Mouse (Mus musculus): ENCODE measurements around the gene Klk9. TPM values are rescaled to one million over a fixed set of nuclear protein-coding genes. Genes with fewer than 3 reads are reported as not detected.

The Klk9 gene
- polyA plus RNA-seq, 1 experiment from 2014 or later, result 0.23 TPM

- H3K4me3 ChIP-seq (ENCODE audit: low read depth, low read length), result no peak within 1 kb of the TSS
- 85% methylated on average over 5 of the region's 5 CpGs for WGBS
- no peak within 1 kb of the TSS for H3K4me2 ChIP-seq (replicated peaks; ENCODE audit: low read depth, low read length)
- H3K9me3 ChIP-seq (ENCODE audit: control insufficient read depth, low read length), result no peaks in the 10 kb centered on the region
- H3K9ac ChIP-seq (ENCODE audit: low read depth, low read length), result no peak within 1 kb of the TSS; the same call in 1 of the 2 replicates
- no peak for DNase-seq (ENCODE audit: low spot score)
- ATAC-seq (ENCODE audit: low FRiP score), result no peak
- H3K27me3 ChIP-seq (ENCODE audit: control insufficient read depth, insufficient read depth, low read length), result no peaks in the 10 kb centered on the region
- H3K36me3 ChIP-seq (ENCODE audit: control insufficient read depth, insufficient read depth, low read length), result no peaks in the 10 kb centered on the region
- H3K4me1 ChIP-seq (replicated peaks; ENCODE audit: control insufficient read depth, insufficient read depth, low read length), result no peaks in the 10 kb centered on the region
- H3K27ac ChIP-seq (ENCODE audit: low read depth, low read length), result no peak within 1 kb of the TSS
These were observed 17.3 kb upstream of the Klk9 start, which contains the start of gene Klk11 for GRCm38 (mm10) chr7:43774364-43774763. Klk11 (plus strand) TSS chr7:43774604.

GRCm38 (mm10) chr7:43774802-43775201 lies 16.9 kb upstream of the Klk9 start:
- no peak overlapping the region for H3K4me2 ChIP-seq (replicated peaks; ENCODE audit: low read depth, low read length)
- no peaks in the 10 kb centered on the region for H3K9me3 ChIP-seq (ENCODE audit: control insufficient read depth, low read length)
- H3K36me3 ChIP-seq (ENCODE audit: control insufficient read depth, insufficient read depth, low read length), result no peaks in the 10 kb centered on the region
- peak; percentile 49 for ATAC-seq (ENCODE audit: low FRiP score)
- no peak overlapping the region for H3K27ac ChIP-seq (ENCODE audit: low read depth, low read length)
- H3K4me1 ChIP-seq (replicated peaks; ENCODE audit: control insufficient read depth, insufficient read depth, low read length), result no peaks in the 10 kb centered on the region
- H3K9ac ChIP-seq (ENCODE audit: low read depth, low read length), result no peak overlapping the region; the same call in 1 of the 2 replicates
- H3K27me3 ChIP-seq (ENCODE audit: control insufficient read depth, insufficient read depth, low read length), result no peaks in the 10 kb centered on the region
- DNase-seq (ENCODE audit: low spot score), result peak; percentile 6
- H3K4me3 ChIP-seq (ENCODE audit: low read depth, low read length), result no peak overlapping the region
- WGBS, result 35% methylated on average over 6 of the region's 6 CpGs

GRCm38 (mm10) chr7:43775311-43776057 lies 16.2 kb upstream of the Klk9 start:
- Histone ChIP-seq H3K27ac (ENCODE audit: low read depth, low read length) (no peak overlapping the region), H3K27me3 (ENCODE audit: control insufficient read depth, insufficient read depth, low read length) (no peaks in the 10 kb centered on the region), H3K9ac (ENCODE audit: low read depth, low read length) (no peak overlapping the region), H3K4me2 (replicated peaks; ENCODE audit: low read depth, low read length) (no peak overlapping the region), H3K4me1 (replicated peaks; ENCODE audit: control insufficient read depth, insufficient read depth, low read length) (no peaks in the 10 kb centered on the region), H3K4me3 (ENCODE audit: low read depth, low read length) (no peak overlapping the region), H3K36me3 (ENCODE audit: control insufficient read depth, insufficient read depth, low read length) (no peaks in the 10 kb centered on the region), H3K9me3 (ENCODE audit: control insufficient read depth, low read length) (no peaks in the 10 kb centered on the region)
- 44% methylated on average over 7 of the region's 7 CpGs for WGBS
- no peak for DNase-seq (ENCODE audit: low spot score)
- no peak for ATAC-seq (ENCODE audit: low FRiP score)

- Histone ChIP-seq H3K27ac (ENCODE audit: low read depth, low read length) (no peak overlapping the region), H3K36me3 (ENCODE audit: control insufficient read depth, insufficient read depth, low read length) (no peaks in the 10 kb centered on the region), H3K4me1 (replicated peaks; ENCODE audit: control insufficient read depth, insufficient read depth, low read length) (no peaks in the 10 kb centered on the region), H3K4me3 (ENCODE audit: low read depth, low read length) (no peak overlapping the region), H3K9ac (ENCODE audit: low read depth, low read length) (no peak overlapping the region), H3K4me2 (replicated peaks; ENCODE audit: low read depth, low read length) (no peak overlapping the region), H3K9me3 (ENCODE audit: control insufficient read depth, low read length) (no peaks in the 10 kb centered on the region), H3K27me3 (ENCODE audit: control insufficient read depth, insufficient read depth, low read length) (no peaks in the 10 kb centered on the region)
- ATAC-seq (ENCODE audit: low FRiP score), result no peak
- 91% methylated on average over 5 of the region's 5 CpGs for WGBS
- no peak for DNase-seq (ENCODE audit: low spot score)
These were observed 15.2 kb upstream of the Klk9 start for GRCm38 (mm10) chr7:43776506-43776905.

GRCm38 (mm10) chr7:43777423-43777822 lies 14.3 kb upstream of the Klk9 start:
- Histone ChIP-seq H3K4me1 (replicated peaks; ENCODE audit: control insufficient read depth, insufficient read depth, low read length) (no peaks in the 10 kb centered on the region), H3K27me3 (ENCODE audit: control insufficient read depth, insufficient read depth, low read length) (no peaks in the 10 kb centered on the region), H3K4me3 (ENCODE audit: low read depth, low read length) (no peak overlapping the region), H3K4me2 (replicated peaks; ENCODE audit: low read depth, low read length) (no peak overlapping the region), H3K27ac (ENCODE audit: low read depth, low read length) (no peak overlapping the region), H3K9ac (ENCODE audit: low read depth, low read length) (no peak overlapping the region), H3K9me3 (ENCODE audit: control insufficient read depth, low read length) (no peaks in the 10 kb centered on the region), H3K36me3 (ENCODE audit: control insufficient read depth, insufficient read depth, low read length) (no peaks in the 10 kb centered on the region)
- no peak for DNase-seq (ENCODE audit: low spot score)
- 86% methylated on average over 12 of the region's 12 CpGs for WGBS
- ATAC-seq (ENCODE audit: low FRiP score), result no peak

GRCm38 (mm10) chr7:43778176-43778970 lies 13.3 kb upstream of the Klk9 start:
- no peaks in the 10 kb centered on the region for H3K36me3 ChIP-seq (ENCODE audit: control insufficient read depth, insufficient read depth, low read length)
- H3K27me3 ChIP-seq (ENCODE audit: control insufficient read depth, insufficient read depth, low read length), result no peaks in the 10 kb centered on the region
- no peak for ATAC-seq (ENCODE audit: low FRiP score)
- DNase-seq (ENCODE audit: low spot score), result no peak
- WGBS, result 89% methylated on average over 10 of the region's 10 CpGs
- H3K9ac ChIP-seq (ENCODE audit: low read depth, low read length), result no peak overlapping the region
- no peak overlapping the region for H3K4me2 ChIP-seq (replicated peaks; ENCODE audit: low read depth, low read length)
- H3K9me3 ChIP-seq (ENCODE audit: control insufficient read depth, low read length), result no peaks in the 10 kb centered on the region
- no peak overlapping the region for H3K27ac ChIP-seq (ENCODE audit: low read depth, low read length)
- H3K4me1 ChIP-seq (replicated peaks; ENCODE audit: control insufficient read depth, insufficient read depth, low read length), result no peaks in the 10 kb centered on the region
- no peak overlapping the region for H3K4me3 ChIP-seq (ENCODE audit: low read depth, low read length)

- no peaks in the 10 kb centered on the region for H3K27me3 ChIP-seq (ENCODE audit: control insufficient read depth, insufficient read depth, low read length)
- ATAC-seq (ENCODE audit: low FRiP score) (no peak), DNase-seq (ENCODE audit: low spot score) (no peak)
- H3K4me1 ChIP-seq (replicated peaks; ENCODE audit: control insufficient read depth, insufficient read depth, low read length), result no peaks in the 10 kb centered on the region
- WGBS, result 69% methylated on average over 6 of the region's 6 CpGs
- H3K27ac ChIP-seq (ENCODE audit: low read depth, low read length), result no peak overlapping the region
- H3K9ac ChIP-seq (ENCODE audit: low read depth, low read length), result no peak overlapping the region
- no peak overlapping the region for H3K4me3 ChIP-seq (ENCODE audit: low read depth, low read length)
- H3K4me2 ChIP-seq (replicated peaks; ENCODE audit: low read depth, low read length), result no peak overlapping the region
- no peaks in the 10 kb centered on the region for H3K9me3 ChIP-seq (ENCODE audit: control insufficient read depth, low read length)
- H3K36me3 ChIP-seq (ENCODE audit: control insufficient read depth, insufficient read depth, low read length), result no peaks in the 10 kb centered on the region
These were observed 11.4 kb upstream of the Klk9 start for GRCm38 (mm10) chr7:43780241-43780640.

- H3K9me3 ChIP-seq (ENCODE audit: control insufficient read depth, low read length), result no peaks in the 10 kb centered on the region
- no peaks in the 10 kb centered on the region for H3K4me1 ChIP-seq (replicated peaks; ENCODE audit: control insufficient read depth, insufficient read depth, low read length)
- H3K9ac ChIP-seq (ENCODE audit: low read depth, low read length), result no peak within 1 kb of the TSS
- no peak within 1 kb of the TSS for H3K4me3 ChIP-seq (ENCODE audit: low read depth, low read length)
- no peaks in the 10 kb centered on the region for H3K27me3 ChIP-seq (ENCODE audit: control insufficient read depth, insufficient read depth, low read length)
- H3K36me3 ChIP-seq (ENCODE audit: control insufficient read depth, insufficient read depth, low read length), result no peaks in the 10 kb centered on the region
- no peak for DNase-seq (ENCODE audit: low spot score)
- ATAC-seq (ENCODE audit: low FRiP score), result no peak
- no peak within 1 kb of the TSS for H3K4me2 ChIP-seq (replicated peaks; ENCODE audit: low read depth, low read length)
- 46% methylated on average over 5 of the region's 5 CpGs for WGBS
- H3K27ac ChIP-seq (ENCODE audit: low read depth, low read length), result no peak within 1 kb of the TSS
These were observed 10.9 kb upstream of the Klk9 start, which contains the start of gene Klk10 for GRCm38 (mm10) chr7:43780746-43781145. Klk10 (plus strand) TSS chr7:43781035.
